Mouse (Mus musculus): ENCODE measurements around the gene Pde6b.

The Pde6b gene

DNA sequence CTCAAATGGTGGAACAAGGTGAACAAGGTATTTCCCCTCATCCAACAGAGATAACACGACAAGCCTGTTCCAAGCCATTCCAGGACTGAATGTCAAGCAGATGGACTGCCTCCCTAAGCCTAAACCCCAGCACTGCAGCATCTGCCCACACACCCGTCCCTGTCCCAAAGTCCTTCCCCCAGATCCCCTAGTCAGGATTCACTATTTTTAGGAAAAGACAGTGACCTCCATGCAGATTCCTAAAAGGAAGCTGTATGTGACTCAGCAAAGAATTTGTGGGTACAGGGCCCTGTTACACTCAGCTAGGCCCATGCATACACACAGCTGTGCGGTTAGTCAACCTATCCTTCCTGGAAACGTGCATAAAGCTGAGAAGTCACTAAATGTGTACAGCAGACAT, 1.7 kb upstream of the Pde6b start:
- no peak for DNase-seq (ENCODE audit: low read depth, low spot score)

DNA sequence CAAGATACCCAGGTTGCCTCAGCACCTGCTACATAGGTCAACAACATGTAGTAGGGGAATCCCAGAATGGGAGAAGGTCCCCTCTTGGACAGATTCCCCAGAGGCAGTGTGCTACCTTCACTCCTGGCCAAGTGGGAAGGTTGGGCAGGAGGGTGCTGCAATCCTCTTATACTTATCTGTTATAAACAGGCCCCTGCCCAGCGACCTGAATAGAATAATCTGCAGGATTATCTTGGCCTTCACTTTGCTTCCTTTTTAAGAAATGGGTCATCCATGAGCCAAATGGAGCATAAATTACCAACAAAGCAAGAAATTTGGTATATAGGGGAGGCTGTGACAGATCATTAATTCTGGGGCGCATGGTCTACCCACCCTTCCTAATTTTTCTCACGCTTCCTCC, 1.6 kb downstream of the Pde6b start:
- no peak for DNase-seq (ENCODE audit: low read depth, low spot score)

DNA sequence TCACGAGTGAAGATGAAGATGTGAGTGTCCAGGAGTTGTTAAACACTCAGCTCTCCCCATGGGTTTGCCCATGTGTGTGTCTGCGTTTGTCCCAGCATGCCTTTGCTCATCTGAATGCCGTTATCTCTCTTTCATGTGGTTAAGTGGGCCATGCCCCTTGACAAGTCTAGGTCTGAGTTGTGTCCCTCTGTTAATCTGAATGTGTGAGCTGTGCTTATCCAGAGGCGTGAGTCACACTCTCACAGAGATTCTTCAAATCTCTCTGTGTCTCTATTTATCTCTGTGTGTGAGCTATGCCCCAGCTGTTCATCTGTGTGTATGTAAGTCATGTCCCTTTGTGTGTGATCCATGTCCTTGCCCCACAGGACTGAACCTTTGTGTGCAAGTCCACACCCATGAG, 15.3 kb downstream of the Pde6b start:
- no peak for DNase-seq (ENCODE audit: low read depth, low spot score)

DNA sequence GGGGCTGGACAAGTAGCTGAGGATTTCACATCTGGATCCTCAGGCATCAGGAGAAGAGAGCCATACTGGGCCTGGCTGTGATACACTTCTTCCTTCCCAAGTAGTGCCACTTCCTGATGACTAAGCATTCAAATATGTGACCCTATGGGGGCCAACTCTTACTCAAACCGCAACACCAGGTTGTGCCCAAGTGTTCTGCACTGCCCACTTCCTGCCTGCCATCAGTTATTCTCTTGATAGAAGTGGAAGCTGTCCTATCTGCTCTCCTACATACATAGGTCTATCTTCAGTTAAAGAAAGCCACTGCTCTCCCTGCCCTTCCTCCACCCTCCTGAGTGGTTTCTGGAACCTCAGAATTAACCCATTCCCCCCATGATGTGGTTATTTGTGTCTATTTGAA, 17.3 kb downstream of the Pde6b start:
- no peak for DNase-seq (ENCODE audit: low read depth, low spot score)

DNA sequence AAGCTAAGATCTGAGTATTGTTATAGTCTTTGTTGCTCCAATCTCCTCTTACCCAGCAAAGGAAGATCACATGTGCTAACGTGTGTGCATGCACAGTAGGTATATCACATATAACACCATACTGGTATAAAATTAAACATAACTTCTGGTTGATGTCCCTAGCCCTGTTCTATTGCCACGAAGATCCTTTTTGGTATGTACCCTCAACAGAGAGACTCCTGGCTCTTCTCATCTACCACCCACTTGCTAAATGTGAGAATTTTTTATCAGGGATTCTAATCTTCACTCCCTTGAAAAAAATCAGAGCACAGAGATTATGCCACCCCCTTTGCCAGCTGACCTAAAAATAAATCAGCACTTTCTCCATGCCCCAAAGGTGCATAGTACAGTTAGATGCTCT, 18.8 kb downstream of the Pde6b start:
- peak; percentile 42 for DNase-seq (ENCODE audit: low read depth, low spot score)

DNA sequence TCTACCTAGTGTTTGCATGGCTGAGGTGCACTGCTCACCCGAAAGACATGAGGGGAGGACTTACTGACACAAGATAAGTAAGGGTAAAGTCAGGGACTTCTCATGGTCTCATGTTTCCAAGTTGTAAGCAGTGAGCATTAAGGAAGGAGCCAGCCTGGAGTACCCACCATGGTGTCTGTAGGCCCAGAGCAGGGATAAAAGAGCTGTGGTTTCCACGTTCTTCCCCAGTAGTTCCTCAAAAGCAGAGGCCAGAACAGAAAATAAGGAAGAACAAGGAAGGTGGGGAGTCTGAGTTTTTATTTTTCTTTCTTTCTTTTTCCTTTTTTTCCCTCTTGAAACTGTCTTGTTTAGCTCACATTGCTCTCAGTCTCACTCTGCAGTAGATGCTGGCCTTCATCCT, 26.5 kb downstream of the Pde6b start:
- DNase-seq (ENCODE audit: low read depth, low spot score): no peak

DNA sequence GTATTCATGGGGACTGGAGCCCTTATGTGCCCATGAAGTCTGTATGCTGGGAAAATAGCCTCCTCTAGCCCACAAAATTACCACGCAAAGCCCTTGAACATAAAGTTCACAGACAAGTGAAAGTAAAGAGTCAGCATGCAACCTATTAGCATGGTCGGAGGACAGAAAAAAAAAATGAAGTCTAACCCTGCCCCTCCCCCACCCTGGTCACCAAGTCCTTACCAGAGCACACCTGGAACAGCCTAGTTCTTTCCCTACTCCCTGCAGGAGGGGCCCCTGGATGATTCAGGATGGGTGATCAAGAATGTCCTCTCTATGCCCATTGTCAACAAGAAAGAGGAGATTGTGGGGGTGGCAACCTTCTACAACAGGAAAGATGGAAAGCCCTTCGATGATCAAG, 34.5 kb downstream of the Pde6b start:
- DNase-seq (ENCODE audit: low read depth, low spot score): no peak

DNA sequence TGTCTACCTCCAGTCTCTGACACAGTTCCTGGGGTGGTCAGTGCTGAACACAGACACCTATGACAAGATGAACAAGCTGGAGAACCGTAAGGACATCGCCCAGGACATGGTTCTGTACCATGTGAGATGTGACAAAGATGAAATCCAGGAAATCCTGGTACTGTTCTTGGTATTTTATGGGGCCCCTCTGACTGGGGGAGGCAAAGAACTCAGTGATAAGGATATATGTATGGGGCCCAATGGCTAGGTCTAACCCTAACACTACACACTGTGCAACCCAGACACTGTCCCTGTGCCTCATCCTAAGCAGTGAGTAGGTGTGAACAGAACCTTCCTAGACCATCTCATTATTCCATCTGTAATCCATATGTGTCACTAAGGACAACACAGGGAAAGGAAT, 35.2 kb downstream of the Pde6b start:
- DNase-seq (ENCODE audit: low read depth, low spot score): no peak

DNA sequence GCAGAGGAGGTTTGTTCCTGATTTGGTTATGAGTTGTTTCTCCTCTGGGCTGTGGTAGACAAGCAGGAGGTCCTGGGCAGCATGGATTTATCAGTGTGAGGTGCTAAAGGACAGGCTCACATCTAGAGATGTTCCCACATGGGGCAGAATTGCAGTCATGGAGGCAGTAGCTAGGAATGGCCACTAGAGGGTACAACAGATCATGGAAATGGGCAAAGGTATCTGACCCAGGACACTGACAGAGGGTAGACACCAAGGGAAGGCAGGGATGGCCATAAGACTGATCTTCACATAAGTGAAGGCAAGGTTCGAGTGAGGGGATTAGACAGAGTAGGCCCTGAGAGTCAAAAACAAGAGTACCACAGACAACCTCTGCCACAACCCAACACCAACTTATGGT, 39.0 kb downstream of the Pde6b start:
- no peak for DNase-seq (ENCODE audit: low read depth, low spot score)

DNA sequence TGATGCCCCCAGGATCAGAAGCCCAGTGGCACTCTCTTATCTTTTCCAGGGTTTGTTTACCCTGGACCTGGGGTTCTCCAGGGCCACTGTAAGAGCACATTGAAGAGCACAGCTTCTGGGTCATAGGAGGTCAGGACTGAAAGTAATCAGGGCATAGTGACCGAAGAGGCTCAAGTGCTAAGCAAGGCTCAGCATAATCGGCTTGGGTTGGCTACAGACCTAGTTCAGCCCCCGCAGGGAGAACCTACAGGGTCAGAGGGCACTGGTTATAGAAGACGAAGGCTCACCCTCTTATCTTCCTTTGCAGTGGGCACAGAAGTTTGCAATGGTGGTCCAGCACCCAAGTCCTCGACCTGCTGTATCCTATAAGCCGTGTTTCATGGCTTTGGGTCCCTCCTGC, 43.0 kb downstream of the Pde6b start:
- DNase-seq (ENCODE audit: low read depth, low spot score): no peak

DNA sequence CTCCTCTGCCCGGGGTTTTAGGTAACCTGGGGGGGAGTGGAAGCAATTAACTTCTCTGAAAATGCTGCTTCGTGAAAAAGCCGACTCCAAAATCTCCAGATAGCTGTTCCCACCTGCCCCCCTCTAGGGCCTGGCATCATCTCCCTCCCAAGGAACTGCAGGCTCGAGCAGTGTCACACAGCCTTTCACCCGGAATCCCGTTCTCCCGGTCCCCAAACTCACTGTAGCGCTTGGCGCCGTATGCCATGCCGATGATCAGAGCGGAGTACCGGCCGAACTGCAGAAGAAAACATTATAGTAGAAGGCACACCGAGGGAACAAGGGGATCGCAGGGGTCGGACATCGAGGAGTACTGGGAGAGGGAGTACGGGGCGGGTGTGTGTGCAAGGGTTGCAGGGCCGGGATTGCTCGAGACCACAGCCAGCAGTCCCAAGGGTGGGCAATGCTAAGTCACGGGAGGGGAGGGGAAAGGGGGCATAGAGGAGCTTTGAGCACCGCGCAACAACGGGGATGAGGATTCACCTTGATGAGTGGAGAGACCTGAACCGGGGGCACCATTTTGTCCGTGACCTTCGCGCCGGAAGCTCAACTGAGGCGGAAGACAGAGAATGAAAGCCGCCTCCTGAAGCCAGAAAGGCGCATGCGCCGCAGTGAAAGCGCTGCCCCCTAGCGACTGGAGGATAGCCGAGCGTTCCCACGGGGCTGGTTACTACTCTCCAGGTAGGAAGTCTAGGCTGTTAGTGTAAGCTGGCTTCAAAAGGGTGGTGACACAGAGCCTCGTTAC, 45.8 kb downstream of the Pde6b start, which contains the start of gene Atp5k:
Atp5k (minus strand) TSS at position 645 of the 784 bp plus-strand sequence.
- DNase-seq (ENCODE audit: low read depth, low spot score): peak; percentile 82

DNA sequence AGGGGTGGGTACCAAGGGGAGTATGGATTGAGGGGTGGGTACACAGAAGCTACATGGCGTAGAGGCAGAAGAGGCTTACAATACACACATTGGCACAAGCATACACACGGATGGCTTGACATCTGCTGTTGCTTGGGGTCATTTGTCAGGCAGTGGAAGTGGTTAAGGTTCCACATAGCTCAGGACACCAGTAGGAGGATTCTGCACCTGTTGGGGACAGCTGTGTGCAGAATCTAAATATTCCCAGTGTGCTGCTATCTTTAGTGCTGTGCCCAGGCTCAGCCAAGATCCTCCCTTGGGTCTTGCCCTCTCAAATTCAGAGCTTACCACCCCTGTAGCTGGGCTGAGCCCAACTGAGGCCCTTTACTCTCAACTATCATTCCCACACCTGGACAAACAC, 47.9 kb downstream of the Pde6b start:
- DNase-seq (ENCODE audit: low read depth, low spot score): no peak

DNA sequence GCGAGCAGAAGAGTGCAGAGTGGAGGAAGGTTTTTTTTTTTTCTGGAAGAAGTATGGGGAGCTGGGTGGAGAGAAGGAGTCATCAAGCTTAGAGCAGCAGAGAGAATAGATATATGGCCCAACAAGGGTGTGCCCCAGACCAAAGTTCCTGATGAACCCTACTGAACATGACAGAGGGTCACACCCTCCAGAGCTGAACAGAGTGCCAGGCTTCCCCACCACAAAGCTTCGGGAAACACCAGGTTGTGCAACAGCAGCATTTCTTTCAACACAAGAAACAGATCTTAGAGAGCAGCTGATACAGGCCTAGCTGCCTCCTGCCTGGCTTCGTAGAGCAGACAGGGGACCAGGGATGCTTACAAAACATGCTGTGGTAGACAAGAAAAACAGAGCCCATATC, 58.8 kb downstream of the Pde6b start:
- no peak for DNase-seq (ENCODE audit: low read depth, low spot score)

DNA sequence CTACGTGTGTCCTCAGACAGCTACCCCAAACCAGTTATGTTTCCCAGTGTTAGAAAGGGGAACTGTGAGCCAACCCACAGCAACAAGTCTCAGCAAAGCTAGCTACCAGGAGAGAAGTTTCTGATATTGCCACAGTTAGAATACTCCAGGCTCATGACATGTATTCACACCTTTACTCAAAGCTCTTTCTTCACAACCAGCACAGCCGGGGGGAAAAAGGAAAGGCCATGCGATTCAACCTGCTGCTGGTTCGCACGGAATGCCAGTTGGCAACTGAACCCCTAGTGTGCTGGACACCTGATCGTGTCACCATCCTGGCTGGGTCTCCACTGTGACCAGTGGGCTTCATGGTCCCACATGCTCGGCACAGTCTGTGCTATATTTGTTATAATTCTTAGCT, 59.7 kb downstream of the Pde6b start:
- DNase-seq (ENCODE audit: low read depth, low spot score): no peak

DNA sequence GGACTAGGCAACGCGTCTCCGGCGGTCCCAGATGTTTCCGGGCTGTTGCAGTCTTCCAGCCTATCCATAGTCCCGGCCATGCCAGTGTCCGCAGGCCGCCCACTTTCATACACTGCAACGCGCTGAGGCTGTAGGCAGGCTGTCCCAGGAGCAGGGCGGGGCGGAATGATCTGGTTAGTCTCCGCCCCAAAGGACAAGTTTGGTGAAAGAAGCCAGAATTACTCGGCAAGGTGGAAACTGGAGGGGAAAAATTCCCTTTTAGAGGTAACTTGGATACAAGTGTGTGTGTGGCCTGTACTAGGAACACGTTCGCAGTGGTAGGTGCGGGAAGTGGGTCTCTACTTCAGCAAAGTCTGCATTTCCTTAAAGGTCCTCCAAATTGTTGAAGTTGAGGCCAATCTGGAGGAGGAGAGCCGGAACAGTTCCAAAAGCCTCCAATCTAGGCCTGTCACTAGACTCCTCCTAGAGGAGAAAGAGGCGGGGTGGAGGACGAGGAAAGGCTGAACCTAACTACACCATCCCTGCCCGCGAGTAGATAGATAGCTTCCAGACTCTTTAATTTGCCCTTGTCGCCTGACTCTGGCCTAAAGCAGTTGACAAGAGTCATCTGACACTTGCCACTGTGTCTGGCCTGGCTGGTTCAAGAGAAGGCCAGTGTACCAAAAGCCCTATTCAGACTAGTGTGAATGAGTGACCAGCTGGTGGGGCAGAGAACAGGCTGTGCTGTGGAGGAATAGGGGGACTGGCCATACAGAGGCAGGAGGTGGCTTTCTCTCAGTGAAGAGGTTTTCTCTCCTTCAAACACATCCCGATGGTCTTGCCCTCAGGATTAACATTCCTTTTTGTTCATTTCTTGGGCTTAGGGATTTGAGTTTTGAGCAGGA, 60.8 kb downstream of the Pde6b start, which contains the start of gene Mfsd7a:
Mfsd7a (minus strand) TSS at position 107 of the 884 bp plus-strand sequence.
- no peak for DNase-seq (ENCODE audit: low read depth, low spot score)

DNA sequence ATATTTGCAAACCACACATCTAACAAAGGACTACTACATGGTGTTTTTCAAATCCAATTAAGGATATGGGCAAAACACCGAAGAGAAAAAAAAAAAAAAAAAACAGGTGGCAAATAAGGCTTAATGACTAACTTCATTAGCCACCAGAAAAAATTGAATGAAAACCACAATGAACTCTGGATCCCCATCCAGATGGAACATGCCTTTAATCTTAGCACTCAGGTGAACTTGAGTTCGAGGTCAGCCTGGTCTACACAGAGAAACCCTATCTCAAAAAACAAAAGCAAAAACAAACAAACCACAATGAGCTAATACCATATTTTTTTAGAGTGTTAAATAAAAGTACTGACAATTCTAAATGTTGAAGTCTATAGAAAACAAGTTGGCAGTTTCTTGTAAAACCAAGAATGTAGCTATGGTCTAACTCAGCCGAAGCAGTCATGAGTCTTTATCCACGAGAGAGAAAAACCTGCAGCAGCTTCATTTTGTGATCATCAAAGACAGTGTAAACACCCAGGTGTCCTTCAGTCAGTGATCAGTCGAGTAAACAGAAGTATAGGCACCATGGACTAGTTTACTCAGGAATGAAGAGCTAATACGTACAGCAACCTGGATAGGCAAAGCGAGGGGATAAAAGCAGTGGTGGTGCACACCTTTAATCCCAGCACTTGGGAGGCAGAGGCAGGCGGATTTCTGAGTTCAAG, 62.8 kb downstream of the Pde6b start:
- no peak for DNase-seq (ENCODE audit: low read depth, low spot score)

DNA sequence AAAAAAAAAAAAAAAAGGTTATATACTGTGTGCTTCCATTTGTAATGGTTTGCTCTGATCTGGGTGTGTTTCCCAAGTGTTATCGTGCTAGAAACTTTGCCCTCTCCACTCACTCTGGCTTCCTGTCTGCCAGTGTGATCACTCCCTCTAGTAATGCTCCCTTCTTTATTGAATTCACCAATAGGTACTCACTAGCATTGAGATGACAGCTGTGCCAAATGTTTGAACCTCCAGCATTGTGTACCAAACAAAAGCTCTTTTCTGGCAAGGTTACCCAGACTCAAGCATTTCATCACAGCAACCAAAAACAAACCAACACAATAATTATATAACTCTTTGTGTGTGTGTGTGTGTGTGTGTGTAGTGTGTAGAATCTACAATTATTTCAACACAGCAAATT, 63.4 kb downstream of the Pde6b start:
- no peak for DNase-seq (ENCODE audit: low read depth, low spot score)

DNA sequence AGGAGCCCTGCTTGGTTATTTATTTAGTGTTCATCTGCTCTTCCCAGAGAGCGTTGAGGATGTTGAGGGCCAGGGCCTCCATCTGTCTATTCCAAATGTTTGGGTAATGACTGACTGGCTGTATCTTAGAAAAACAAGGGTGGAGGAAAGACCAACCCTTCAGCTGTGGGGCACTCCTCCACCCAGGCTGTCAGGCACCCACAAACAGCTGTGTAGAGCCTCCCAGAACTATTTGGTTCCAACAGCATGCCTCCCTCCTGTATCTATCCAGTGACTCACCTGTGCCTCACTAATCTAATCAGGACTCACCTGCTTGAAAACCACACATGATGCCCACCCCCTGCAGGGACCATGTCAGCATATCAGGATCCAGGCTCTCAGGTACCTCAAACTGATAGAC, 64.2 kb downstream of the Pde6b start:
- DNase-seq (ENCODE audit: low read depth, low spot score): no peak

DNA sequence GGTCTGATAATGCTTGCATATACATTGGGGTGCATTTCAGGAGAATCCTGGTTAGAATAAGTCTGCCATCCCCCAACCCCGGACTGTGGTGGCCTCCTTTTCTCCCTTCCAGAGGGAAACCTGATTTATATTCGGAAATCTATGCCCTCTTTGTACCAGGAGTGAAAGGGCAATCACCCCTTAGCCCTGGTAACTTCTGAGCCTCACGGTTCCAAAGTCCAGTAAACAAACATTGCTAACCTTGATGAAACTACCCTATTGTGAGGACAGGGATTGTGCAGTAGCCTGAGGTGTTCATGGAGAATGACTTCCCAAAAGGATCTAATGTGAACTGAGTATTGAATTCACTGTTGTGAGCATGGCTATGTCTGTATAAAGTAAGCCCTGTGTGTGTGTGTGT, 65.9 kb downstream of the Pde6b start:
- DNase-seq (ENCODE audit: low read depth, low spot score): no peak

DNA sequence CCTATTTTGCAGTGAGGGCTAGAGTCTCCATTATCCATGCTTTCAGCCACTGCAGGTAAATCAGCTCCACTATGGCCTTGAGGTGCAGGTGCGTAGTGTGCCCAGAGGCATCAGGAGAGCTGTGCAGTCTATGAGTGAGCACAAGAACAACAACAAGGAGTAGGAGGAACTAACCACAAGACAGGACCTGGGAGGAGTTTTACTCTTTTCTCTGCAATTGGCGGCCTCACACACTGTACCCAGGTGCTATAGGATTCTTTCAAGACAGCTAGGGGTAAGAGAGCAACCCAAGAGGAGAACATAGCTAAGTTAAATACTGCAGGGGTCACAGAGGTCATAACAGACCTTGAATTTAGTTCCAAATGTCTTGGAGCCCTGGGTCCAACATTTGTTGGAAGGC, 70.5 kb downstream of the Pde6b start:
- DNase-seq (ENCODE audit: low read depth, low spot score): no peak

DNA sequence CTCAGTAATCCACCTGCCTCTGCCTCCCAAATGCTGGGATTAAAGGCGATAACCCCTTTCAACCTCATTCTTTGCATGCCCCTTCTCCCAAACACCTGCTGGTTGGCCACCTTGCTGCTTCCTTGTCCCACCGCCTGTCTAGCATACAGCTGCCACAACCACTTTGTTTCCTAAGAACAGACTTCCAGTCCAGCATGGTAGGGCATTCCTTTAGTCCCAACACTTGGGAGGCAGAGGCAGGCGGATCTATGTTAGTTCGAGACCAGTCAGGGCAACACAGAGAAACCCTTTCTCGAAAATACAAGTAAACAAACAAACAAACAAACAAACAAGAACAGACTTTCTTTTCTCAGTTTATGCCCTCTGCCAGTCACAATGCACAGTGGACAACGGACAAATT, 72.3 kb downstream of the Pde6b start:
- no peak for DNase-seq (ENCODE audit: low read depth, low spot score)
